Comparison of ENCODE assay signal across 8 mouse cellular contexts in the genomic region with DNA sequence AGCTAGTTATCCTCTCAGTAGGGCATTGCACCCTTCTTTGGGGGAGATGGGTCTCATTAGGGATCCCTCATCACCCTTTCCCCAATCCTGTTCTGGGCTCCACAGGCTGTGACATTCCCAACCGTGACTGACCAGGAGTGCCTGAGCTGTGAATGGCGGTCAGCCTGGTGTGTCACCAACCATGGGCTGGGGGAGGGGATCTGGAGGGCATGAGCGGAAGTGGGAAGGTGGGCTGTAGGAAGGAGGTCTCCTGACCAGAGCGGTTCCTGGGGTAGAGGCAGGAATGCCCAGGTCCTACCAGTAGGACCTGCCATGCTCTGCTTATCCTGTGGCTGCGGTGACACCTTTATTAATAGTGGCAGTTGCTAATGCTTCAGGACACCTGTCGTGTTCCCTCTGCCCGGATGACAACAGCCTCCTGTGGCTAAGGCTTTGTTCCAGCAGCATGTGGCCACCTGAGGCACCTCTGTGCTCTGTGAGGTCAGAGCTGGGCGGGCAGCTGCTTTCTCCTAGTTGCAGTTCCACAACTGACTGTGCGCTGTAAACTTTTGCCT. TPM values are rescaled to one million over a fixed set of nuclear protein-coding genes. Genes with fewer than 3 reads are reported as not detected.
DNase-seq lines count a peak whose midpoint lies in the region; ATAC-seq and TF ChIP-seq lines count a peak whose summit lies in the region.

No protein-coding gene starts in this region.

- H3K4me1 ChIP-seq in liver, embryonic 12.5 days = peaks cover 33% of the 10 kb centered on the region

- intact Hi-C loops in gastrocnemius, adult 2 months (cut with DNase I) = no loop called here

- no peak for TF ChIP-seq CTCF in gastrocnemius, adult 2 months (IDR thresholded peaks at IDR 0.05)

- H3K9ac ChIP-seq in liver, embryonic 12.5 days = peak overlapping the region; percentile 47

- DNase-seq in gastrocnemius, adult 2 months = peak; percentile 59
- no peak for DNase-seq in gastrocnemius, adult 8-10 months (ENCODE audit: low spot score in 2 of 2)
- DNase-seq in urinary bladder, postnatal 25 days (ENCODE audit: low spot score) = peak; percentile 12
- no peak for DNase-seq in urinary bladder, postnatal 10 days (ENCODE audit: low spot score)
- DNase-seq in embryo, embryonic 9.5 days (ENCODE audit: extremely low spot score) = no peak
- DNase-seq in layer of hippocampus, adult 9-10 months (ENCODE audit: low spot score) = no peak

- H3K4me2 ChIP-seq in liver, embryonic 12.5 days = peak overlapping the region; percentile 77

- no peaks in the 10 kb centered on the region for H3K9me3 ChIP-seq in liver, embryonic 12.5 days (replicated peaks)

- H3K4me3 ChIP-seq in gastrocnemius, adult 2 months = peak overlapping the region; percentile 85
- H3K4me3 ChIP-seq in liver, embryonic 12.5 days = peak overlapping the region; percentile 64

- peaks cover 19% of the 10 kb centered on the region; the same call in 1 of the 2 replicates for H3K27me3 ChIP-seq in liver, embryonic 12.5 days (replicated peaks)

- H3K27ac ChIP-seq in gastrocnemius, adult 2 months = peak overlapping the region; percentile 89
- H3K27ac ChIP-seq in liver, embryonic 12.5 days = no peak overlapping the region

- H3K36me3 ChIP-seq in liver, embryonic 12.5 days = no peaks in the 10 kb centered on the region

- 18% methylated on average over 9 of the region's 9 CpGs for WGBS in liver, embryonic 12.5 days (ENCODE audit: insufficient replicate concordance)

- ATAC-seq in liver, embryonic 12.5 days = 0 out of 2 replicates have a peak, but pooled peaks have one; percentile 14
- no peak for ATAC-seq in erythroid progenitor cell, adult 5-6 weeks (replicated peaks; ENCODE audit: low FRiP score, poor library complexity, severe bottlenecking)

RNA-seq across cellular contexts. Expression of gene Ncs1, which starts 13.8 kb away (rescaled TPM):
- 1 to 10 TPM; 4.6 to 5.1 TPM for total RNA-seq in gastrocnemius, adult 2 months (2021)
- total RNA-seq in gastrocnemius, adult 8-10 months (2022) = 1 to 10 TPM; 5.6 to 7.9 (median 6.2) TPM
- 4.3 and 4.5 TPM in 2 replicates for polyA plus RNA-seq in liver, embryonic 12.5 days (2016; fragmentation: Nextera tagmentation; extraction: Ambion mirVana)
- not detected in 2 replicates for total RNA-seq in erythroid progenitor cell, adult 5-6 weeks (2015; ENCODE audit: low replicate concordance)
- total RNA-seq in erythroid progenitor cell, adult 5-6 weeks (2017; ENCODE audit: low replicate concordance) = 0.39 TPM in 1 of 2 replicates, not detected in the other

RNA-seq across cellular contexts. Expression of gene Hmcn2, which starts 54.8 kb away (rescaled TPM):
- total RNA-seq in gastrocnemius, adult 2 months (2021) = 10 to 100 TPM; 21.6 to 36.8 TPM
- 10 to 100 TPM; 14.5 to 18.4 (median 17.5) TPM for total RNA-seq in gastrocnemius, adult 8-10 months (2022)
- 0.35 and 0.36 TPM in 2 replicates for polyA plus RNA-seq in liver, embryonic 12.5 days (2016; fragmentation: Nextera tagmentation; extraction: Ambion mirVana)
- total RNA-seq in erythroid progenitor cell, adult 5-6 weeks (2015; ENCODE audit: low replicate concordance) = not detected in 2 replicates
- not detected in 2 replicates for total RNA-seq in erythroid progenitor cell, adult 5-6 weeks (2017; ENCODE audit: low replicate concordance)

Comparison
In these comparisons a context has a peak if more than half of its experiments do, and no peak if none do; other contexts are left out.
1. DNase-seq: peak in gastrocnemius, adult 2 months (single experiment) and urinary bladder, postnatal 25 days (single experiment); none in gastrocnemius, adult 8-10 months (0 of 2), urinary bladder, postnatal 10 days (single experiment), embryo, embryonic 9.5 days (single experiment) and layer of hippocampus, adult 9-10 months (single experiment).
2. RNA of gene Ncs1, which starts 13.8 kb away (total RNA-seq): 5.6 to 7.9 TPM in gastrocnemius, adult 8-10 months and 4.6 to 5.1 TPM in gastrocnemius, adult 2 months; 0.39 TPM in erythroid progenitor cell, adult 5-6 weeks; every median in the first group is over 4 times any median in the second.
3. RNA of gene Hmcn2, which starts 54.8 kb away (total RNA-seq): 21.6 to 36.8 TPM in gastrocnemius, adult 2 months and 14.5 to 18.4 TPM in gastrocnemius, adult 8-10 months; not detected in erythroid progenitor cell, adult 5-6 weeks; every median in the first group is over 10 times any median in the second.